Mouse (Mus musculus) intestine, embryonic 14.5 days (tissue): Measurements from ENCODE around the gene Gm47791. TPM values are rescaled to one million over a fixed set of nuclear protein-coding genes. Genes with fewer than 3 reads are reported as not detected.
A peak's percentile ranks its signal among the peaks of the same experiment; 100 is the strongest.

Experiments
- ATAC-seq: fragments of 200-750 bp; cut with Nextera tagmentation; replicated peaks from 2 replicates; pipeline ENCODE4 v1.8.0; 2017; ENCODE audit warnings: low read depth, moderate number of reproducible peaks, moderate TSS enrichment, moderate library complexity; ENCODE audit not compliant: low FRiP score, low TSS enrichment
- DNase-seq: peaks from one replicate; pipeline ENCODE4 v3.0.0-alpha.2; 2018; ENCODE audit warnings: low spot score
- H3K27ac ChIP-seq: fragments of 300-500 bp; sonication (generic); 2 replicates; pipeline ENCODE4 v1.5.1; 2014; ENCODE audit warnings: low read depth, mild to moderate bottlenecking, control low read depth
- H3K27me3 ChIP-seq: fragments of 300-500 bp; sonication (generic); replicated peaks from 2 replicates; pipeline ENCODE4 v1.6.1; 2014; ENCODE audit warnings: low read length, control low read depth; ENCODE audit not compliant: control insufficient read depth, insufficient read depth
- H3K36me3 ChIP-seq: fragments of 300-500 bp; sonication (generic); 2 replicates; pipeline ENCODE4 v1.6.1; 2014; ENCODE audit warnings: low read length, control low read depth; ENCODE audit not compliant: control insufficient read depth, insufficient read depth
- H3K4me1 ChIP-seq: fragments of 300-500 bp; sonication (generic); replicated peaks from 2 replicates; pipeline ENCODE4 v1.6.1; 2014; ENCODE audit warnings: low read length, control low read depth, mixed read lengths; ENCODE audit not compliant: control insufficient read depth, insufficient read depth
- H3K4me2 ChIP-seq: fragments of 300-500 bp; sonication (generic); 2 replicates; pipeline ENCODE4 v1.6.1; 2014; ENCODE audit warnings: low read length
- H3K4me3 ChIP-seq: fragments of 300-500 bp; sonication (generic); 2 replicates; pipeline ENCODE4 v1.5.1; 2014; ENCODE audit warnings: low read depth, low read length, control low read depth, mixed read lengths
- H3K9ac ChIP-seq: fragments of 300-500 bp; sonication (generic); 2 replicates; pipeline ENCODE4 v1.6.1; 2014; ENCODE audit warnings: mild to moderate bottlenecking, low read length
- H3K9me3 ChIP-seq: fragments of 300-500 bp; sonication (generic); 2 replicates; pipeline ENCODE4 v1.6.1; 2016; ENCODE audit warnings: low read length, control low read depth; ENCODE audit not compliant: control insufficient read depth
- WGBS: fragments of 180-500 bp; shearing (Covaris S2); extraction: QIAGEN DNeasy Blood & Tissue Kit; methylation state at CpG from one replicate; pipeline ENCODE4 v1.1.7; 2014; 5-methylcytosine and 5-hydroxymethylcytosine counted together
- polyA plus RNA-seq: library from polyadenylated mRNA; unstranded; fragments of >200 nt; fragmentation: Nextera tagmentation; extraction: Ambion mirVana; gene quantifications from 2 replicates; pipeline ENCODE4 v1.2.1, GENCODE M21; 2014

Gene Gm47791
- polyA plus RNA-seq, 1 experiment from 2014 or later, result not detected

GRCm38 (mm10) chr1:82759520-82759919 lies 11.5 kb downstream of the Gm47791 start:
- H3K4me1 ChIP-seq, result no peaks in the 10 kb centered on the region; the same call in 1 of the 2 replicates
- no peak overlapping the region for H3K27ac ChIP-seq
- H3K4me3 ChIP-seq, result no peak overlapping the region
- ATAC-seq, result no peak
- H3K4me2 ChIP-seq, result no peak overlapping the region
- no peaks in the 10 kb centered on the region for H3K9me3 ChIP-seq
- 96% methylated on average over 1 of the region's 1 CpGs for WGBS
- peaks cover 58% of the 10 kb centered on the region for H3K36me3 ChIP-seq
- no peak for DNase-seq
- no peaks in the 10 kb centered on the region for H3K27me3 ChIP-seq
- no peak overlapping the region for H3K9ac ChIP-seq

- 87% methylated on average over 2 of the region's 2 CpGs for WGBS
- H3K27ac ChIP-seq, result no peak overlapping the region
- ATAC-seq (no peak), DNase-seq (no peak)
- H3K4me2 ChIP-seq, result no peak overlapping the region
- H3K9me3 ChIP-seq, result no peaks in the 10 kb centered on the region
- peaks cover 60% of the 10 kb centered on the region for H3K36me3 ChIP-seq
- H3K9ac ChIP-seq, result no peak overlapping the region
- no peaks in the 10 kb centered on the region for H3K27me3 ChIP-seq
- no peaks in the 10 kb centered on the region for H3K4me1 ChIP-seq
- no peak overlapping the region for H3K4me3 ChIP-seq
Observed at GRCm38 (mm10) chr1:82747714-82748452, 23.2 kb downstream of the Gm47791 start.

GRCm38 (mm10) chr1:82746408-82746807 lies 24.6 kb downstream of the Gm47791 start:
- Histone ChIP-seq H3K4me1 (no peaks in the 10 kb centered on the region), H3K36me3 (peaks cover 60% of the 10 kb centered on the region), H3K27me3 (no peaks in the 10 kb centered on the region), H3K4me3 (no peak overlapping the region), H3K9me3 (no peaks in the 10 kb centered on the region), H3K4me2 (no peak overlapping the region), H3K9ac (no peak overlapping the region), H3K27ac (no peak overlapping the region)
- DNase-seq, result no peak
- ATAC-seq, result no peak
- WGBS, result 81% methylated on average over 4 of the region's 4 CpGs

- H3K4me2 ChIP-seq, result no peak overlapping the region
- H3K4me3 ChIP-seq, result no peak overlapping the region
- WGBS, result 91% methylated on average over 3 of the region's 3 CpGs
- H3K36me3 ChIP-seq, result peaks cover 50% of the 10 kb centered on the region
- no peaks in the 10 kb centered on the region for H3K4me1 ChIP-seq
- H3K9ac ChIP-seq, result no peak overlapping the region
- no peak for ATAC-seq
- H3K27ac ChIP-seq, result no peak overlapping the region
- H3K27me3 ChIP-seq, result no peaks in the 10 kb centered on the region
- DNase-seq, result no peak
- no peaks in the 10 kb centered on the region for H3K9me3 ChIP-seq
Observed at GRCm38 (mm10) chr1:82743962-82744361, 27.1 kb downstream of the Gm47791 start.

- Histone ChIP-seq H3K9me3 (no peaks in the 10 kb centered on the region), H3K4me2 (no peak overlapping the region), H3K27ac (no peak overlapping the region), H3K9ac (no peak overlapping the region), H3K4me3 (no peak overlapping the region), H3K27me3 (no peaks in the 10 kb centered on the region), H3K4me1 (no peaks in the 10 kb centered on the region), H3K36me3 (peaks cover 53% of the 10 kb centered on the region)
- ATAC-seq (no peak), DNase-seq (no peak)
- 79% methylated on average over 7 of the region's 7 CpGs for WGBS
Observed at GRCm38 (mm10) chr1:82741539-82741938, 29.5 kb downstream of the Gm47791 start.

GRCm38 (mm10) chr1:82738066-82738465 lies 33.0 kb downstream of the Gm47791 start:
- no peaks in the 10 kb centered on the region for H3K4me1 ChIP-seq
- no peak overlapping the region for H3K4me3 ChIP-seq
- no peak overlapping the region for H3K4me2 ChIP-seq
- H3K36me3 ChIP-seq, result peaks cover 71% of the 10 kb centered on the region
- no peak overlapping the region for H3K27ac ChIP-seq
- H3K9ac ChIP-seq, result no peak overlapping the region
- H3K9me3 ChIP-seq, result no peaks in the 10 kb centered on the region
- no peaks in the 10 kb centered on the region for H3K27me3 ChIP-seq
- 67% methylated on average over 1 of the region's 1 CpGs for WGBS
- ATAC-seq (no peak), DNase-seq (no peak)

- Histone ChIP-seq H3K27ac (no peak overlapping the region), H3K36me3 (peaks cover 95% of the 10 kb centered on the region)
- 93% methylated on average over 1 of the region's 1 CpGs for WGBS
Observed at GRCm38 (mm10) chr1:82733357-82733756, 37.7 kb downstream of the Gm47791 start.

GRCm38 (mm10) chr1:82726482-82726881 lies 44.6 kb downstream of the Gm47791 start:
- H3K27me3 ChIP-seq, result peaks cover 6% of the 10 kb centered on the region; the same call in 1 of the 2 replicates
- no peak overlapping the region for H3K4me2 ChIP-seq
- H3K4me3 ChIP-seq, result no peak overlapping the region
- 86% methylated on average over 5 of the region's 5 CpGs for WGBS
- no peaks in the 10 kb centered on the region for H3K9me3 ChIP-seq
- peaks cover 8% of the 10 kb centered on the region for H3K4me1 ChIP-seq
- H3K36me3 ChIP-seq, result peaks cover 40% of the 10 kb centered on the region
- DNase-seq, result no peak
- H3K27ac ChIP-seq, result no peak overlapping the region
- no peak overlapping the region for H3K9ac ChIP-seq
- no peak for ATAC-seq

More at GRCm38 (mm10) chr1:82733357-82733756, 37.7 kb downstream of the Gm47791 start:
- Histone ChIP-seq H3K4me2 (no peak overlapping the region), H3K9ac (no peak overlapping the region), H3K4me1 (no peaks in the 10 kb centered on the region), H3K27me3 (no peaks in the 10 kb centered on the region), H3K9me3 (no peaks in the 10 kb centered on the region), H3K4me3 (no peak overlapping the region)
- no peak for ATAC-seq
- no peak for DNase-seq

GRCm38 (mm10) chr1:82725875-82726185 lies 45.2 kb downstream of the Gm47791 start:
- H3K4me1 ChIP-seq, result peaks cover 8% of the 10 kb centered on the region
- H3K36me3 ChIP-seq, result peaks cover 34% of the 10 kb centered on the region
- peak overlapping the region; percentile 96 for H3K4me2 ChIP-seq
- WGBS, result 53% methylated on average over 4 of the region's 4 CpGs
- no peak overlapping the region for H3K27ac ChIP-seq
- H3K27me3 ChIP-seq, result peaks cover 6% of the 10 kb centered on the region; the same call in 1 of the 2 replicates
- peak overlapping the region; percentile 92 for H3K9ac ChIP-seq
- no peaks in the 10 kb centered on the region for H3K9me3 ChIP-seq
- DNase-seq (no peak), ATAC-seq (no peak)
- H3K4me3 ChIP-seq, result peak overlapping the region; percentile 87
